Mouse (Mus musculus): ENCODE data around the gene Fhod1. TPM values are rescaled to one million over a fixed set of nuclear protein-coding genes. Genes with fewer than 3 reads are reported as not detected.

Gene Fhod1
- polyA plus RNA-seq (2015; fragmentation: Nextera tagmentation; extraction: Ambion mirVana) = 0.65 and 1.3 TPM in 2 replicates

DNA sequence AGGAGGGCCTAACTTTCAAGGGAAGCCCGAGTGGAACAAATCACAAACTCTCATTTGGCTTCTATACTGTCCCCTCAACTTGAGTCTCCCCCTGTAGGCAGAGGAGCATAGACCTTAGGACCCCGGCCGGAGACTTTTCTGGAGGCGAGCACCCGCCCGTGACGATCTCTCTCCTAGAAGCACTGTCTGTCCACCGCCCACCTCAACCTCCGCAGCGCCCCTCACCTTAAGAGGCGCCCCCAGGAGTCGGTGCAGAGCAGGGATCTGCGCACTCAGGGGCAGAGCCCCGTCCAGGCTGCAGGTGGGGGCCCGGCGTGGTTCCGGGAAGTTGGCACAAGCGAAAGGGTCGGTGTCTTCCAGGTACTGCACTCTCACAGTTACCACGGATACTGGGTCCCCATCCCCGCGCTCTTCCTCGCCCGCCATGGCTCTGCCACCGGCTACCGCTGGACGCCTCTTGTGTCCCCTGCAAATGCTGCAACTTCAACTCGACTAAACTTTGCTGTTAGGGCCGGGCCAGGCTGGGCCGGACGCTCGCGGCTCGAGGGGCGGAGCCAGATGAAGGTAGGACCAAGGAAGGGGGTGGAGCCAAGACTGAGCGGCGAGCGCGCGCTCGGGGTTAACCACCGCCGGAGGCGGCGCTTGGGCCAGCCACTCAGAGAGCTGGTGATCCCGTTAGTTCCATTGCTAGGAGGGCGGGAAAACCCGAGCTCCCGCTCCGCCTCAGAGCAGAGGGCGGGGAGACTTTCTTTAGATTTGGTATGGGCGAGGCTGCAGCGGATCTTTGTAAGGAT is at the start of gene Fhod1:
Gene Fhod1, minus strand, starts transcription at position 526 of the 794 bp plus-strand sequence.

DNA sequence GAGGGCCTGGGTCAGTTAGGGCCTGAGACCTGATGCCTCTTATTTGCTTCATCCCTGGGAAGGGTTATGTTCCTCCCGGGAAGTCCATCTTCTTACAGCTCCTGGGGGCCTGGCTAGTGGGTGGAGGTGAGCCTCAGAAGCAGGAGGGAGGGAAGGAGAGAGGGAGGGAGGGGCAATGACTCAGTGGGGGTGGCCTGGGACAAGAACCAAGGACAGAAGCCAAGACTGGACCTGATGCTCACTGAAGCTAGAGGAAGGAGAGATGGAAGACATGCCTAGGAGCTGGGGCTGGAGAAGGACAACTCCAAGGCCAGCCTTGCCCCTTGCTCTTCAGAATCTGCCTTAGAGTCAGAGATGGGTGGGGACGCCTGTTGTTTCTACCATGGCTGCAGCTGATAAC is 25.3 kb upstream of the Fhod1 start, which contains the start of gene Plekhg4:
Gene Plekhg4, plus strand, starts transcription at position 243 of the 400 bp plus-strand sequence.

DNA sequence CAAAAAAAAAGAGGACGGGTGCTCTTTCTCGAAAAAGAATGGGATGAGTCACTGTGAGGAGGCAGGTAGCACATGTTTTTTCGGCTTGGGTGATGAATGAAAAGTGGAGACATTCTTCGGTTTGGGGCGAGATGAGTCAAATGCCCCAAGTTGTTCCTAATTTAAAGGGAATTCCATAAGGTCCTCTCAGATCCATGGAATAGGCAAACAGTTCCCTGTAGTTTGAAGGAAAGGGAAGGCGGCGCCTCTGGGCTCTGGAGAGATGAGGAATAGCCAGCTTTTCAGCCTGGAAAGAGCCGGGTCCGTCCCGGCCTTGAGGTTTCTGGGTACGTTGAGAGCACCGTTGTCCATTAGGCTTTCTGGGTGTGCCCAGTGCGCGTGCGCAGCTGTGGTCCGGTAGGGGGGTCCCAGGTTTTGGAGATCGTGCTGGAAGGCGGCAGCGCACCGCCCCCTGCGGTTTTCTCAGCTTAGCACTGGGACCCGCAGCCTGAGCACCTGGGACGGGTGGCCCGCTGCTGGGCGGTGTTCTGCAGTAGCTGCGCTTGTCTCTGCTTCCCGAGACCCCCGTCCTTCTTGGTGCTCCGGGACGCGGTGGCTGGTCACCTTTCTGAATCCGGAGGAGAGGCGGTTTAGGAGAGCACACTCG is 820 bp upstream of the Fhod1 start, which contains the start of gene Slc9a5:
Gene Slc9a5, plus strand, starts transcription at position 394 of the 646 bp plus-strand sequence.

GRCm38 (mm10) chr8:105326141-105326672 is 21.5 kb downstream of the Fhod1 start, which contains the start of the genes Lrrc29 and Tmem208:
TSS of gene Lrrc29 (minus strand) at chr8:105326278.
TSS of gene Tmem208 (plus strand) at chr8:105326354.

DNA sequence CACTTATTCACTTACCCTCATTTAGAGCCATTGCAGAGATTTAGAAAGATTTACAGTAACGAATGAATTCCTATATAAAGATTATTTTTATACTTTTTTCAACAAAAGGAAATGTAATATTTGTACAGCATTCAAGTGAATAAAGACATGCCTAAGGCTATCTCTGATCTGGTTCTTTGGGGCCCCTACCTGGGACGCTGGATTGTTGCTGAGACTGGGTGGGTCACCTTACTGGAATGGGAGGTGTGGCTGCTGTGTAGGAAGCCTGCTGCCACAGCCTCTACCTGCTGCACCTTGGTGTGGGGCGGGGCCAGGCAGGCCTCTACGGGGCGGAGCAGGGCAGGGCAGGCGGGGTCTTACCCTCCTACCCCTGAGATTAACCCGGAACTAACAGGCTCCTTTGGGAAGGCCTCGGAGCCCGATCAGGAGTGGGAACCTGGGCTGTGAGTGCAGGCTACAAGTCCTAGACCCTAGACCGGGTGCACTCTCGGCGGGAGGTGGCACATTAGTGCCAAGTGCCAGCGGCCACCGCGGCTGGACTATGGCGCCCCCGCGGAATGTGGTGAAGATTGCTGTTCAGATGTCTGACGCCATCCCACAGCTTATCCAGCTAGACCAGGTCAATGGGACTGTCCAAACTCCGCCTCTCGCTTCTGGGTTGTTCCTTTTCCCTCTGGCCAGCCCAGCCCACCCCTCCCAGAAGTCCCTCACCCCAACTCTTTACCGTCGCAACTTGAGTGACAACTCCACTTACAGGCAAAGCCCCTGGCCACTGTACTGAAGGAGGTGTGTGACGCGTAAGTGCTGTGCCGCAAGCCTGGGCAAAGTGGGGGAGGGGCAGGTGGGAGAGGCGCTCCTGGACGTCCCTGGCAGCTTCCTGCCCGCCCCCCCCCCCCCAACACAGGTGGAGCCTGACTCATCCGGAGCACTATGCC is 42.3 kb downstream of the Fhod1 start, which contains the start of gene Elmo3:
Gene Elmo3, plus strand, starts transcription at position 391 of the 935 bp plus-strand sequence.

DNA sequence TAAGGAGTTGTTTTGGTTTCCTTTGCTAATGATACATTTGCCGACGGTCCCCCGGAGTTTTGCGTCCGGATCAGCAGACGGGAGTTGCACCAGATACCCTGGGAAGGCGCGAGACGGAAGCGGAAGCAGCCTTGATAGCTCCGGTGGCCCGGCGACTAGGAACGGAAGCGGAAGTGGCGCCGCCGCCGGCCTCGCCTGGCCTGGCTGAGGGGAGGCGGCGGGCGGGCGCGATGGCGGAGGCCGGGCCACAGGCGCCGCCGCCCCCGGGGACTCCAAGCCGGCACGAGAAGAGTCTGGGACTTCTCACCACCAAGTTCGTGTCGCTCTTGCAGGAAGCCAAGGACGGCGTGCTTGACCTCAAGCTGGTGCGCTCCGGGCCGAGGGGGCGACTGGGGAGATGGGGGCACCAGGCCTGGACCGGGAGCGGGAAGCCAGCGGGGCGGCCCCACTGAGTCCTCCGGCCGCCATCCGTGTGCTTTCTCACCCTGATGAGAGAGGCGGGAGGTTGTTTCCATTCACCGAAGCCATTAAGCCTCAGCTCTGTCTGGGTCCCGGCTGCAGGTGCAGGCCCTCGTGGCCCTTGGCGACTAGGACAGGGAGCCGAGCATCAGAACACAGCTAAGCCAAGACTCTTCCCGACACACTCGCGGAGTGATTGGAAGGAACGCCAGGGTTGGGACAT is 50.1 kb downstream of the Fhod1 start, which contains the start of gene E2f4:
Gene E2f4, plus strand, starts transcription at position 153 of the 682 bp plus-strand sequence.

DNA sequence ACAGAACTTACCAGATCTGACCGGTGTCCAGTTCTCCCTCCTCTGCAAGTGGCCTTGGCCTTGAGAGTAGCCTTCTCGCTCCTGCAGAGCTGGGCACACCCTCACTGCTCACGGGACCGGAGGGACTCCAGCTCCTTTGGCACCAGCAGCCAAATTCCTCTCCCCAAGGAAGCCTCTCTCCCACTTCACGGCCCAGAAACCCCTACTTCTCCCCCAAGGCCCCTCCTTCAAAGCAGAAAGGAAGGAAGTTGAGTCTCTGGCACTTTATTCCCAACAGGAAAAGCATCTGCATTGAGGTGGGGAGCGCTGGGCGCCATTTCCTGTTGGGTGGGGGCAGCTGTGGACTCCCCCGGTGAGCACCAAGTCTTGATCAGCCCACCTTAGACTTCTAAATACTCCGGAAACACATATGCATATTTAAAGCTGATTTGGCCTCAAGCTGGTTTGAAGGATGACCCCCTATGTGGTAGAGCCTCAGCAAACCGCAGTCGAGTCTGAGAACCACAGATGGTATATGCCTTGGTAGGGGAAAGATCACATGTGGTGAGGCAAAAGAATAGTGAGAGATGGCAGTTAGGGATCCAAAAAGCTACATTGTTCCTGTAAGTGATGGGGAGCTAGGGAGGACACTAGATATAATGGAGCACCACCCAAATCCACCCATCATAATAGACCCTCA is 51.7 kb downstream of the Fhod1 start, which contains the start of gene Exoc3l:
Gene Exoc3l, minus strand, starts transcription at position 207 of the 679 bp plus-strand sequence.

DNA sequence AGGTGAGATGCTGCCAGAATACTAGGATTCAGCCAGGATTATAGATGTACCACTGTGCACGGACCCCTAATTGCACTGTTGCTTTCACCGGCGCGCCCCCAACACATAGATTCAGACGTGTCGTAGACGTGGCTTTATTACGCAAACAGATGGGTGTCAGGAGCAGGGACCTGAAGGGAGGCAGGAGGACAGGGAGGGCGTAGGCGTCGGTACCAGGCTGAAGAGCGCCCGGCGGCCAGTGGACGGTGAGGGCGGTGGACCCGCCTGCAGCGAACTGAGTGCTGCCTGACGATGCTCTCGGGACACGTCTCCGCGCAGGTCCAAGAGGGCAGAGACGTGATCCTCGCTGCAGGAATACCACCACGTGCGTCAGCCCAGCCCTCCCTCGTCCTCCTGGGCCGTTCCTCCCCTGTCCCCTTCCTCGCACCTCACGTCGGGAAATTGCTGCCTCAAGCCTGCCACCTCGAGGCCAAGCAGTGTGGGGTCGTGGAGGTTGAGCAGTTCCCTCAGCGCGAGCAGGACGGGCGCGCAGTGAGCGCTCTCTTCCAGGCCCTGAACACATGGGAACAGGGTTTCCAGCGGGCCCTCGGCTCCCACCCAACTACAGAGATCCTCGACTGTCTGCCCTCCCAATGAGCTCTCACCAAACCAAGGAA is 57.8 kb downstream of the Fhod1 start, which contains the start of gene 4931428F04Rik:
Gene 4931428F04Rik, minus strand, starts transcription at position 60 of the 656 bp plus-strand sequence.

MicroRNA genes within 50 kb of the gene (microRNA counts, 519-probe panel; counts per million panel counts)
- 3,728 counts per million, percentile 29 among the panel's probes with 10 or more counts for microRNA mmu-miR-328

Small RNA genes lying within 50 kb of the gene (microRNA-seq; reads per million reads assigned to microRNA genes)
- gene Gm27320 (not detected), gene Mir328 (409 reads per million, percentile 65 among the genes with 10 or more reads in this experiment)

Other genes with a start within 250 kb of the Fhod1 start
- 0.14 and 0.15 TPM in 2 replicates for gene Ces4a, start 216.2 kb downstream of the Fhod1 start, polyA plus RNA-seq (2015; fragmentation: Nextera tagmentation; extraction: Ambion mirVana)
- 30.7 and 34.8 TPM in 2 replicates for gene Cbfb, start 177.3 kb downstream of the Fhod1 start, polyA plus RNA-seq (2015; fragmentation: Nextera tagmentation; extraction: Ambion mirVana)
- 19.1 and 19.5 TPM in 2 replicates for gene D230025D16Rik, start 122.8 kb downstream of the Fhod1 start, polyA plus RNA-seq (2015; fragmentation: Nextera tagmentation; extraction: Ambion mirVana)
- gene B3gnt9, start 92.8 kb downstream of the Fhod1 start, polyA plus RNA-seq (2015; fragmentation: Nextera tagmentation; extraction: Ambion mirVana) = 13.8 and 15.8 TPM in 2 replicates
- gene Tradd, start 83.3 kb downstream of the Fhod1 start, polyA plus RNA-seq (2015; fragmentation: Nextera tagmentation; extraction: Ambion mirVana) = 13.8 and 16.2 TPM in 2 replicates
- 1.9 and 2.9 TPM in 2 replicates for gene Fbxl8, start 83.3 kb downstream of the Fhod1 start, polyA plus RNA-seq (2015; fragmentation: Nextera tagmentation; extraction: Ambion mirVana)
- gene Hsf4, start 78.2 kb downstream of the Fhod1 start, polyA plus RNA-seq (2015; fragmentation: Nextera tagmentation; extraction: Ambion mirVana) = 1.2 and 1.9 TPM in 2 replicates
- 9.1 and 9.4 TPM in 2 replicates for gene Nol3, start 71.8 kb downstream of the Fhod1 start, polyA plus RNA-seq (2015; fragmentation: Nextera tagmentation; extraction: Ambion mirVana)
- 53.4 and 66.4 TPM in 2 replicates for gene 4931428F04Rik, start 58.1 kb downstream of the Fhod1 start, polyA plus RNA-seq (2015; fragmentation: Nextera tagmentation; extraction: Ambion mirVana)
- gene Exoc3l, start 51.9 kb downstream of the Fhod1 start, polyA plus RNA-seq (2015; fragmentation: Nextera tagmentation; extraction: Ambion mirVana) = 6.0 and 8.7 TPM in 2 replicates
- gene E2f4, start 50.3 kb downstream of the Fhod1 start, polyA plus RNA-seq (2015; fragmentation: Nextera tagmentation; extraction: Ambion mirVana) = 29.8 and 32.5 TPM in 2 replicates
- 0.76 and 1.2 TPM in 2 replicates for gene Elmo3, start 42.4 kb downstream of the Fhod1 start, polyA plus RNA-seq (2015; fragmentation: Nextera tagmentation; extraction: Ambion mirVana)
- 1.1 and 1.2 TPM in 2 replicates for gene Lrrc29, start 21.7 kb downstream of the Fhod1 start, polyA plus RNA-seq (2015; fragmentation: Nextera tagmentation; extraction: Ambion mirVana)
- 162 and 168 TPM in 2 replicates for gene Tmem208, start 21.6 kb downstream of the Fhod1 start, polyA plus RNA-seq (2015; fragmentation: Nextera tagmentation; extraction: Ambion mirVana)
- 10.0 and 13.8 TPM in 2 replicates for gene Slc9a5, start 890 bp upstream of the Fhod1 start, polyA plus RNA-seq (2015; fragmentation: Nextera tagmentation; extraction: Ambion mirVana)
- 1.3 and 2.0 TPM in 2 replicates for gene Plekhg4, start 25.3 kb upstream of the Fhod1 start, polyA plus RNA-seq (2015; fragmentation: Nextera tagmentation; extraction: Ambion mirVana)
- gene Kctd19, start 65.5 kb upstream of the Fhod1 start, polyA plus RNA-seq (2015; fragmentation: Nextera tagmentation; extraction: Ambion mirVana) = not detected in 2 replicates
- 0.53 and 0.54 TPM in 2 replicates for gene Lrrc36, start 65.6 kb upstream of the Fhod1 start, polyA plus RNA-seq (2015; fragmentation: Nextera tagmentation; extraction: Ambion mirVana)
- 263 and 304 TPM in 2 replicates for gene Tppp3, start 123.6 kb upstream of the Fhod1 start, polyA plus RNA-seq (2015; fragmentation: Nextera tagmentation; extraction: Ambion mirVana)
- gene Zdhhc1, start 148.9 kb upstream of the Fhod1 start, polyA plus RNA-seq (2015; fragmentation: Nextera tagmentation; extraction: Ambion mirVana) = 33.4 and 36.8 TPM in 2 replicates
- gene Hsd11b2, start 170.8 kb upstream of the Fhod1 start, polyA plus RNA-seq (2015; fragmentation: Nextera tagmentation; extraction: Ambion mirVana) = 0.45 and 0.53 TPM in 2 replicates
- gene Atp6v0d1, start 218.1 kb upstream of the Fhod1 start, polyA plus RNA-seq (2015; fragmentation: Nextera tagmentation; extraction: Ambion mirVana) = 272 and 303 TPM in 2 replicates

All from neural tube, postnatal 0 days (tissue).